Mouse (Mus musculus): ENCODE results near the gene Serpinb9f. TPM values are rescaled to one million over a fixed set of nuclear protein-coding genes. Genes with fewer than 3 reads are reported as not detected.

The Serpinb9f gene
- not detected for total RNA-seq (2023)

GRCm38 (mm10) chr13:33323777-33324176 is at the start of gene Serpinb9f:
Gene Serpinb9f, plus strand, starts transcription at chr13:33324077.

Other genes with a start within 250 kb of the Serpinb9f start
- not detected for gene Serpinb1b, start 245.5 kb upstream of the Serpinb9f start, total RNA-seq (2023)
- gene Serpinb9c, start 164.3 kb upstream of the Serpinb9f start, total RNA-seq (2023): not detected
- gene Serpinb9d, start 131.1 kb upstream of the Serpinb9f start, total RNA-seq (2023): not detected
- not detected for gene Serpinb9e, start 74.5 kb upstream of the Serpinb9f start, total RNA-seq (2023)
- not detected for gene Gm11397, start 71.7 kb downstream of the Serpinb9f start, total RNA-seq (2023)
- not detected for gene Serpinb9g, start 160.7 kb downstream of the Serpinb9f start, total RNA-seq (2023)

Measured in CD4-positive naive resting alpha-beta T cell, adult 57 days (primary cell).